Mouse (Mus musculus) cerebellum, adult 2 months (tissue): ENCODE data around the gene Pbx1. TPM values are rescaled to one million over a fixed set of nuclear protein-coding genes. Genes with fewer than 3 reads are reported as not detected.

Source experiments
- DNase-seq, 2 experiments: peaks; one replicate each; pipeline ENCODE4 v3.0.0; 2021
- H3K27ac ChIP-seq: fragments of 200-500 bp; 2 replicates; pipeline ENCODE4 v1.5.1; 2012; ENCODE audit warnings: low read length, control low read depth, inconsistent platforms; ENCODE audit not compliant: insufficient read depth
- H3K27me3 ChIP-seq: fragments of 200-500 bp; 2 replicates; pipeline ENCODE4 v1.6.1; 2012; ENCODE audit warnings: inconsistent platforms, mild to moderate bottlenecking, low read length, moderate library complexity; ENCODE audit not compliant: control insufficient read depth, insufficient read depth
- H3K4me1 ChIP-seq: fragments of 200-500 bp; 2 replicates; pipeline ENCODE4 v1.6.1; 2011; ENCODE audit warnings: low read length; ENCODE audit not compliant: control insufficient read depth, insufficient read depth
- H3K4me3 ChIP-seq: fragments of 200-500 bp; replicated peaks from 2 replicates; pipeline ENCODE3; 2011; ENCODE audit warnings: mild to moderate bottlenecking, low read depth, low read length, control low read depth; ENCODE audit not compliant: insufficient read depth
- CTCF ChIP-seq: fragments of 200-500 bp; IDR thresholded peaks from 2 replicates; pipeline ENCODE4 v1.5.1; 2011; ENCODE audit warnings: low read depth, mild to moderate bottlenecking, control low read depth, low read length, moderate library complexity, borderline replicate concordance; ENCODE audit not compliant: insufficient read depth
- POLR2A ChIP-seq: fragments of 200-500 bp; IDR thresholded peaks from 2 replicates; pipeline ENCODE4 v1.6.1; 2011; ENCODE audit warnings: low read length, control low read depth, borderline replicate concordance; ENCODE audit not compliant: insufficient read depth
- WGBS: fragments of 180-500 bp; shearing (Covaris S2); methylation state at CpG from one replicate; pipeline ENCODE4 v1.1.7; 2018; 5-methylcytosine and 5-hydroxymethylcytosine counted together
- polyA plus RNA-seq: library from polyadenylated mRNA; depleted of rRNA; stranded (reverse); fragments of >200 nt; gene quantifications from 2 replicates; pipeline ENCODE4 v1.2.3, GENCODE M21; 2012

Pbx1 gene
- polyA plus RNA-seq, 1 experiment: 34.9 TPM

DNA sequence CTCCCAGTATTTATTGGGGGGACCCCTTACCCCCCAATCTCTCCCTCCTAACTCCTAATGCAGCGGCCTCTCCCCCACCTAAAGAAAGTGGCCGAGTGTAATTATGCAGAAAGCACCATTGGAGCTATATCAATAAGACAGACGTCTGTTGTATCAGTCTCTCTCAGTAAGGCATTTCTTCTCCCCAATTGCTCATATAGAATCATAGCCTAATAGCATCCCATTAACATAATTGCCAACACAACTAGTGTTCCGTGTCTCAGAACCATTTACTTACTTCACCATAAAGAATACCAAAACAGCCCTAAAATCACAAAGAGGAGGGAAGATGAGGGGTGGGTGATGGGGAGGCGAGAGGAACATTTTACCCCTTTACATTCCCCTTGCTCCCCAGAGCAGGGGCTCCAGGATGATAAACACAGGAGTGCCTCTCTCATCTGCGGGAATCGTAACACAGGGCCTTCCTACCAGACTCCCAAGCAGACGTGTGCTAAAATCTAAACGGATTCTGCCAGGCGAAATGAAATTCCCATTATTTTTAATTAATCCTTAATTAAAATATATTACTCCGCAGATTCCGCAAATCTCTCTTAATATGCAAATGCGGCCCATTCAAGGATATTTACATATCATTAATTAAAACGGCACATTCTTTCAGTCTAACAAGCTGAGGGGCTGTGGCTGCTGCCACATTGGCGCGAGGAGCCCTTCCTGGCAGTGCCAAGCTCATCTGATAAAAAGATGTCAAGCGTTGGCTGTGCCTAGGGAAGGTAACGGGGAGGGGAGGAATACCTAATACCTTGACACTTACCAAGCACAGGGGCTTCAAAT lies 104.5 kb downstream of the Pbx1 start:
- H3K27ac ChIP-seq: no peak overlapping the region
- no peak overlapping the region for H3K4me3 ChIP-seq
- DNase-seq: no peak
- H3K27me3 ChIP-seq: no peaks in the 10 kb centered on the region; the same call in 1 of the 2 replicates
- no peak for TF ChIP-seq CTCF
- TF ChIP-seq POLR2A: no peak
- 72% methylated on average over 18 of the region's 18 CpGs for WGBS
- peaks cover 3% of the 10 kb centered on the region for H3K4me1 ChIP-seq

DNA sequence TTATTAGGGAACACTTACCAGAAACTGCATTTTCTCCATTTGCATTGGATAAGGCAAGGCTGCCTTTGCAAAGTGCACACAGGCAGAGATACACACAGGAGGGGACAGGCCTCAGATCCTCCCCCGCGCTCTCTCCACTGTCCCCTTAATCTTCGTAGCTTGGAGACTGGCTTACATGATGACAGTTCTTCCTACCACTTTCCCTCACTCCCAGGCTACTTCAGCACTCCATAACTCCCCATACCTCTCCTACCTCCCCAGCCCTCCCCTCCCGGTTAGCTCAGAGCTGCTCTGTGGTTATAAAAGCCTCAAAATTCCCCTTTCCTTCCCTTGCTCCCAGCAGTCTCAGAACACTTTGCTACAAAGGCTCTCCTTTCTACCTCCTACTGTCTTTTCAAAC lies 106.3 kb downstream of the Pbx1 start:
- no peak for DNase-seq
- TF ChIP-seq CTCF (no peak), POLR2A (no peak)
- Histone ChIP-seq H3K27me3 (no peaks in the 10 kb centered on the region; the same call in 1 of the 2 replicates), H3K4me1 (peaks cover 3% of the 10 kb centered on the region), H3K27ac (no peak overlapping the region), H3K4me3 (no peak overlapping the region)
- 91% methylated on average over 4 of the region's 4 CpGs for WGBS

DNA sequence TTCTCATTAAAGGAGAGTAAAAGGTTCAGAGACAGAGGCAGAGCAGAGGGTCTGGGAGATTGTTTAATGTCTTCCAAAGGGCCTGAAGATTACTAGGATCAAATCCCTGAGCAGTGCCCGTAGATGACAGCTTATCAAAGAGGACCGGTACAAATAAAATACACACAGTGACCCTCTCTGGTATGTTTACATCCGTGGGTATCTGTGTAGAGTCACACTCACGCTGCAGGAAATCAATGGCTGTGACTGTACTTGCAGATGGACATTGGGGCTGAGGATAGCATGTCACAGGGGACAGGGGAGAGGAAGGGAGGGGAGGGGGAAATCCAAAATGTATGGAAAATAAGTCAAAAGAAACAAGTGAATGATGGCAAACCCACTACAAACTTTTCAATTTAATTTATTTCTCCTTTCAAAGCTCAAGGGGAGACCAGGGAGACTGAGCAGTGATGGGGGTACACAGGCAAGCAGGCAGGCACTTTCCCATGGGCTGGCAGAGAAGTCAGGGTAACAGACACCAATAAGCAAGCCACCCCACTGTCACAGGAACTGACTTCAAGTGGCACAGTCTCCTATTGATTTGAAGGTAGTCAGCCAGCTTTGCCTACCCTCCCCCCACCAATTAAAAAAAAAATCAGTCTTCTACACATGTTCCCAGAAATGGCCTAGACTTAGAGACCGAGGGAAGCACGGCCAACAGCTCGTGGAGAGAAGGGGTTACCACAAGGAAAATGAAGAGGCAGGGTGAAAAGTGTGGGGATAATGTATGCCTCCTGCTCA lies 107.6 kb downstream of the Pbx1 start:
- H3K27me3 ChIP-seq: no peaks in the 10 kb centered on the region
- WGBS: 71% methylated on average over 7 of the region's 7 CpGs
- H3K4me1 ChIP-seq: peaks cover 3% of the 10 kb centered on the region
- H3K27ac ChIP-seq: no peak overlapping the region
- no peak for DNase-seq
- TF ChIP-seq POLR2A: no peak
- no peak for TF ChIP-seq CTCF
- no peak overlapping the region for H3K4me3 ChIP-seq

DNA sequence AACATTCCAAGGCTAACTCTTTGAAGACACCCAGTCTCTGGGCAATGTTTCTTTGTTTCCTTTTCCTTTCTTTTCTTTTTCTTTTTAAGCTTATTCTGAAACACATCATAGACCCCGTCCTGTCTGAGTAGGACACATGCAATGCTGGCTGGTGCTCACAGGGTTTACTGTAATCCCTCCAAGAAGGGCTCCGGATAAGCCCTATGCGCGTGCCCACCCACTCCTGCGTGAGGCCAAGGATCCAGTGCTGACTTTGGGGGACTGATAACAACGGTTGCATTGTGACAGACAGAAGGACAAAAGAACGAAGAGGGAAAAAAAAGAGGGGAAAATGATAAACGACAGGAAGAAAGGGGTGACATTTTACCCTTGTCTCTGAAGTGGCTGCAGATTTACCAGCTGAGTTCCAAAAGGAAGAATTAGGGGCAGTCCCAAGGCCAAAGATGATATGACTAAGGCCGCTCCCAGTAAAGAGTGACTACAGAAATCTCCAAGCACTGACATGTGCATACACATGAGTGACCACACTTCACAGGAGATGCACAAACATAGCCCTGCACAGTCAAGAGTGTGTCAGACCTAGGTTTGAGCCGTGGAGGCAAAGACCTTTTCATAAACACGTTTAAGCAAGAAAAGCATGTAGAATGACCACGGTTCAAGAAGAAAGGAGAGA lies 108.5 kb downstream of the Pbx1 start:
- no peak overlapping the region for H3K27ac ChIP-seq
- peaks cover 7% of the 10 kb centered on the region for H3K4me1 ChIP-seq
- H3K27me3 ChIP-seq: no peaks in the 10 kb centered on the region
- TF ChIP-seq CTCF (no peak), POLR2A (no peak)
- no peak overlapping the region for H3K4me3 ChIP-seq
- 80% methylated on average over 12 of the region's 12 CpGs for WGBS
- DNase-seq: no peak

DNA sequence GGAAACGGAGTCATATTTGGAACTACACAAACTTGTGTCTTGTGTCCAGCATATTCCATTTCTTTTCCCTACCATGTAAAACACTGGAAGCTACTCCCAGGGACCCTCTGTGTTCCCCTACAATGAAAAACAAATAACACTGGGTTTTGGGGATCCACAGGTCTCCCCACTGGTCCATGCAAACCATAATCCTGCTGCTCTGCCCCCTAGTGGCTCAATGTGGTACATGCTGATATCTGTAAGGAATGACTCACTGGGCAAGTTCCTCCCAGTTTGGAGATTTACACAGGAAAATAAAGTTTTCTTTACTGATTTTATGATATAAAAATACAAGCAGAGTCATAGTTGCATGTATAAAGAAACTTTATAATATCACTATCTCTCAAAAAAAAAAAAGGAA lies 109.2 kb downstream of the Pbx1 start:
- Histone ChIP-seq H3K27me3 (no peaks in the 10 kb centered on the region), H3K4me1 (peaks cover 7% of the 10 kb centered on the region), H3K4me3 (no peak overlapping the region), H3K27ac (no peak overlapping the region)
- TF ChIP-seq CTCF: peak; percentile 64; the same call in 1 of the 2 replicates
- TF ChIP-seq POLR2A: no peak
- 97% methylated on average over 1 of the region's 1 CpGs for WGBS
- peak in 1 of 2 experiments; percentile 40 for DNase-seq

DNA sequence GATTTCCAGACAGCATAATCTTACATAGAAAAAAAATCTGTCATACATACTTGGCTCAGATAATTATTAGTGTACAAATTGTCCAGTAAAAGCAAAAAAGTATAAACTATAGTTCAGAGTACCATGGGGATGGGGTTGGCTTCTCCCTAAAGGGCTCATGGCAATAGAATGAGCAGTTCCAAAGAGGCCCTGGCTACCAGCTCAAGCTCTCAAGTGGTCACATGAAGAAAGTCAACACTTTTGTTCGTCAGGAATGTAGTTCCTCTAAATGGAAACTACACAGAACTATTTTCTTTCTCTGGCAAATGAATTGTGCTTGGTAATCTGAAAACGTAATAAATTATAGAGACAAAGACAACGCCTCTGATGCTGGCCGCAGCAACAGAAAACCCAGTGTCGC lies 112.4 kb downstream of the Pbx1 start:
- no peaks in the 10 kb centered on the region; the same call in 1 of the 2 replicates for H3K27me3 ChIP-seq
- 89% methylated on average over 5 of the region's 5 CpGs for WGBS
- H3K4me3 ChIP-seq: no peak overlapping the region
- TF ChIP-seq CTCF: no peak
- TF ChIP-seq POLR2A: no peak
- no peak overlapping the region for H3K27ac ChIP-seq
- no peak for DNase-seq
- peaks cover 4% of the 10 kb centered on the region for H3K4me1 ChIP-seq

DNA sequence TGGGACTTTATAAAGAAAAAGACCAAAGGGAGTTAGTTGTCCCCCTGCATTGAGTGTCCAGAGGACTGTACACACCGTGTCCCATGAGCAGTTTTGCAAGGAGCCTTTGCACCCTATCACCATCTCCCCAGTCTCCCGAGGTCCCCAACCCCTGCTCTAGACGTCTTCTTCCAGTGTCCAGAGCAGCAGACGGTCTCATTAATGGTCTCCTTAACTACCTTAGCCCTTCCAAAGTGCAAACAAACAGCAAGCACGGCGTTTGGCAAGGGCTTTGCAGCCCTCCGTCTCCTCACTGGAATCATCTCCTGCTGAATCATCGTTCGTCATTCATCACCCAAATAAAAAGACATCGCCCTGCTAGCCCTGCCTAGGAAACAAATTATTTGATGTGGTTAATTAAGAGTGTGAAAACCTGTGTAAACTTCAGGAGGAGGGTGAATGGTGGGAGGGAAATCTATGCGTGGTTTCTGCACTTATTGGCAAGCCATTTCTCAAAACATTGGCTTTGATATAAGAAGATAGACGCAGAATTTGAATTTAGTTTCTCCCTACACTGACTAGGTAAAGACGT lies 113.1 kb downstream of the Pbx1 start:
- no peaks in the 10 kb centered on the region; the same call in 1 of the 2 replicates for H3K27me3 ChIP-seq
- no peak for DNase-seq
- TF ChIP-seq POLR2A: no peak
- no peak for TF ChIP-seq CTCF
- WGBS: 46% methylated on average over 13 of the region's 13 CpGs
- H3K4me3 ChIP-seq: no peak overlapping the region
- H3K27ac ChIP-seq: no peak overlapping the region
- H3K4me1 ChIP-seq: peaks cover 4% of the 10 kb centered on the region
